Mouse (Mus musculus) CH12.LX (cell line): ENCODE data around the gene Gm10600. TPM values are rescaled to one million over a fixed set of nuclear protein-coding genes. Genes with fewer than 3 reads are reported as not detected.
"Not testable (repeated sequence)": the region's sequence is repeated elsewhere in the genome, so short reads cannot be mapped to it uniquely, and the experiment has no call there.

Experiments used
- DNase-seq: peaks from one replicate; pipeline ENCODE4 v3.0.0-alpha.2; 2013; ENCODE audit errors: extremely low read depth
- H3K27ac ChIP-seq: 2 replicates; pipeline ENCODE4 v1.5.1; 2012; ENCODE audit warnings: low read depth, mild to moderate bottlenecking, control low read depth, moderate library complexity; ENCODE audit not compliant: insufficient read depth
- H3K27me3 ChIP-seq: replicated peaks from 2 replicates; pipeline ENCODE3; 2012; ENCODE audit warnings: inconsistent platforms
- H3K36me3 ChIP-seq, 2 experiments: replicated peaks in 1 of 2; 2 replicates each; pipeline versions ENCODE3 to v1.6.1; 2012; ENCODE audit warnings: inconsistent platforms in 1 of 2, low read length in 1 of 2, mild to moderate bottlenecking in 1 of 2, mixed read lengths in 1 of 2, moderate library complexity in 1 of 2; ENCODE audit not compliant: control insufficient read depth in 1 of 2, insufficient read depth in 1 of 2
- H3K4me1 ChIP-seq, 2 experiments: 2 replicates each; pipeline ENCODE4 v1.6.1; 2012; ENCODE audit warnings: inconsistent platforms in 1 of 2, moderate library complexity in 1 of 2; ENCODE audit not compliant: insufficient read depth in 2 of 2, control insufficient read depth in 1 of 2
- H3K4me2 ChIP-seq: 2 replicates; pipeline ENCODE4 v1.6.1; 2012; ENCODE audit warnings: low read depth, mild to moderate bottlenecking, control low read depth; ENCODE audit not compliant: poor library complexity, insufficient read depth, severe bottlenecking
- H3K4me3 ChIP-seq, 3 experiments: fragments of 150-350 bp in 1 of 3; sonication (generic) in 1 of 3; replicated peaks in 1 of 3; 2 replicates each; pipeline versions ENCODE3 to v1.5.1; 2011 to 2012; ENCODE audit warnings: low read depth in 2 of 3, low read length in 2 of 3, mild to moderate bottlenecking in 2 of 3, moderate library complexity in 2 of 3, control low read depth in 1 of 3, improper control_type of control experiment in 1 of 3, inconsistent platforms in 1 of 3, mixed read lengths in 1 of 3; ENCODE audit not compliant: poor library complexity in 1 of 3
- H3K79me2 ChIP-seq: replicated peaks from 2 replicates; pipeline ENCODE4 v1.6.1; 2012; ENCODE audit warnings: mild to moderate bottlenecking, moderate library complexity; ENCODE audit not compliant: control insufficient read depth, poor library complexity, insufficient read depth, severe bottlenecking; ENCODE audit errors: extremely low read depth
- H3K9ac ChIP-seq: 2 replicates; pipeline ENCODE4 v1.6.1; 2012; ENCODE audit warnings: low read depth, mild to moderate bottlenecking, control low read depth, moderate library complexity; ENCODE audit not compliant: insufficient read depth
- H3K9me3 ChIP-seq: replicated peaks from 2 replicates; pipeline ENCODE3; 2012; ENCODE audit warnings: low read length, inconsistent platforms, mixed read lengths
- dilution Hi-C: fragments of 300-500 bp; cut with MboI; formaldehyde crosslinking; loops from 2 replicates; pipeline ENCODE4 v1.14.3; 2020; ENCODE audit warnings: low sequenced_read_pairs; ENCODE audit not compliant: extremely low pct_unique_long_range_greater_than_20kb, extremely low pct_ligation_motif_present
- in situ Hi-C: fragments of 300-500 bp; cut with MboI; formaldehyde crosslinking; loops from 3 replicates; pipeline ENCODE4 v1.14.3; 2019; ENCODE audit warnings: low sequenced_read_pairs, low pct_ligation_motif_present, low pct_unique_long_range_greater_than_20kb, mixed read lengths
- polyA plus RNA-seq: library from polyadenylated mRNA; unstranded; fragments of >175 nt; gene quantifications from 2 replicates; pipeline ENCODE4 v1.2.1, GENCODE M21; 2012; ENCODE audit warnings: low read depth; ENCODE audit not compliant: insufficient read length
- total RNA-seq, 2 experiments: library from RNA; depleted of rRNA; stranded (reverse); fragments of 300-350 nt in 1 of 2; fragments of >200 nt in 1 of 2; gene quantifications; 2 replicates each; pipeline ENCODE4 v1.2.3; 2012 to 2014

The Gm10600 gene
- total RNA-seq (2012; rRNA removed) (not detected in 2 replicates), total RNA-seq (2014; rRNA removed) (not detected in 2 replicates), polyA plus RNA-seq (not detected in 2 replicates)

DNA sequence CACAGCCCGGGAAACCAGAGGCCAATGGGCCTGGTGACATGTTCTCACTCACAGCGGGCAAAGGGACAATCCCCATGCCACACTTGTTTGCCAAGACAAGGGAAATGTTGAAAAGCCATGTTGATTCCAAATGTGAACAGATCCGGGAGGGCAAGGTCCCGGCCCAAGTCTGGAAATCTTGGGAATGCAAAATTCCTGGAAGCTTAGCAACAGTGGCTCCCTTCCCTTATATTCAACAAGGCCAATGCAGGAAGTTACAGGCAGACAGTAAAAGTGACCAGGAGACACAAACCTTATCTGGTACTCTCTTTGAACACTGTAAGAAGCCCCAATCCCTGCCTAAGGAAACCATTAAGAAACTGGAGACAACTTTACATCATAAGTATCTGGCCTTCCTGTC is at the start of gene Gm10600:
Gene Gm10600, plus strand, starts transcription at position 301 of the 400 bp plus-strand sequence.
- H3K36me3 ChIP-seq, dilution Hi-C loops, H3K4me1 ChIP-seq, DNase-seq, H3K9ac ChIP-seq, H3K4me3 ChIP-seq, in situ Hi-C loops, H3K9me3 ChIP-seq, H3K79me2 ChIP-seq, H3K27me3 ChIP-seq, H3K27ac ChIP-seq, H3K4me2 ChIP-seq: not testable (repeated sequence)

GRCm38 (mm10) chr4:42255467-42255866 is 15.0 kb downstream of the Gm10600 start, which contains the start of gene Ccl21b:
Gene Ccl21b (plus strand): TSS chr4:42255767.
- H3K27me3 ChIP-seq, H3K79me2 ChIP-seq, H3K4me1 ChIP-seq, H3K9me3 ChIP-seq, in situ Hi-C loops, H3K9ac ChIP-seq, DNase-seq, H3K27ac ChIP-seq, H3K36me3 ChIP-seq, dilution Hi-C loops, H3K4me2 ChIP-seq, H3K4me3 ChIP-seq: not testable (repeated sequence)

Other genes starting within 250 kb of the Gm10600 start
- gene Gm21093, start 205.9 kb upstream of the Gm10600 start, total RNA-seq (2012; rRNA removed) = not detected in 2 replicates
- not detected in 2 replicates for gene Gm21093, start 205.9 kb upstream of the Gm10600 start, total RNA-seq (2014; rRNA removed)
- gene Gm21093, start 205.9 kb upstream of the Gm10600 start, polyA plus RNA-seq = not detected in 2 replicates
- not detected in 2 replicates for gene Gm3893, start 149.4 kb upstream of the Gm10600 start, total RNA-seq (2012; rRNA removed)
- gene Gm3893, start 149.4 kb upstream of the Gm10600 start, total RNA-seq (2014; rRNA removed) = not detected in 2 replicates
- not detected in 2 replicates for gene Gm3893, start 149.4 kb upstream of the Gm10600 start, polyA plus RNA-seq
- gene Gm13304, start 125.8 kb upstream of the Gm10600 start, total RNA-seq (2012; rRNA removed) = not detected in 2 replicates
- gene Gm13304, start 125.8 kb upstream of the Gm10600 start, total RNA-seq (2014; rRNA removed) = not detected in 2 replicates
- not detected in 2 replicates for gene Gm13304, start 125.8 kb upstream of the Gm10600 start, polyA plus RNA-seq
- gene Gm13306, start 87.2 kb upstream of the Gm10600 start, total RNA-seq (2012; rRNA removed) = not detected in 2 replicates
- not detected in 2 replicates for gene Gm13306, start 87.2 kb upstream of the Gm10600 start, total RNA-seq (2014; rRNA removed)
- gene Gm13306, start 87.2 kb upstream of the Gm10600 start, polyA plus RNA-seq = not detected in 2 replicates
- not detected in 2 replicates for gene Gm13305, start 72.0 kb upstream of the Gm10600 start, total RNA-seq (2012; rRNA removed)
- gene Gm13305, start 72.0 kb upstream of the Gm10600 start, total RNA-seq (2014; rRNA removed) = not detected in 2 replicates
- gene Gm13305, start 72.0 kb upstream of the Gm10600 start, polyA plus RNA-seq = not detected in 2 replicates
- gene Ccl21b, start 15.1 kb downstream of the Gm10600 start, total RNA-seq (2012; rRNA removed) = not detected in 2 replicates
- not detected in 2 replicates for gene Ccl21b, start 15.1 kb downstream of the Gm10600 start, total RNA-seq (2014; rRNA removed)
- gene Ccl21b, start 15.1 kb downstream of the Gm10600 start, polyA plus RNA-seq = not detected in 2 replicates
- gene Gm21953, start 53.6 kb downstream of the Gm10600 start, total RNA-seq (2012; rRNA removed) = not detected in 2 replicates
- not detected in 2 replicates for gene Gm21953, start 53.6 kb downstream of the Gm10600 start, total RNA-seq (2014; rRNA removed)
- not detected in 2 replicates for gene Gm21953, start 53.6 kb downstream of the Gm10600 start, polyA plus RNA-seq
- gene Fam205a3, start 77.7 kb downstream of the Gm10600 start, total RNA-seq (2012; rRNA removed) = not detected in 2 replicates
- gene Fam205a3, start 77.7 kb downstream of the Gm10600 start, total RNA-seq (2014; rRNA removed) = not detected in 2 replicates
- gene Fam205a3, start 77.7 kb downstream of the Gm10600 start, polyA plus RNA-seq = not detected in 2 replicates
- gene Gm21586, start 198.7 kb downstream of the Gm10600 start, total RNA-seq (2012; rRNA removed) = not detected in 2 replicates
- gene Gm21586, start 198.7 kb downstream of the Gm10600 start, total RNA-seq (2014; rRNA removed) = not detected in 2 replicates
- not detected in 2 replicates for gene Gm21586, start 198.7 kb downstream of the Gm10600 start, polyA plus RNA-seq
- gene Gm2163, start 226.1 kb downstream of the Gm10600 start, total RNA-seq (2012; rRNA removed) = not detected in 2 replicates
- gene Gm2163, start 226.1 kb downstream of the Gm10600 start, total RNA-seq (2014; rRNA removed) = not detected in 2 replicates
- not detected in 2 replicates for gene Gm2163, start 226.1 kb downstream of the Gm10600 start, polyA plus RNA-seq